Mouse (Mus musculus): ENCODE data around the gene Ccne1.

GRCm38 (mm10) chr7:38094353-38094752 lies 13.0 kb downstream of the Ccne1 start:
- TF ChIP-seq EP300 (IDR thresholded peaks at IDR 0.05) (no peak), CTCF (IDR thresholded peaks at IDR 0.05) (no peak)
